Mouse (Mus musculus) lung, adult 2 months (tissue): ENCODE results near the gene Dnah3. TPM values are rescaled to one million over a fixed set of nuclear protein-coding genes. Genes with fewer than 3 reads are reported as not detected.

Experiments
- DNase-seq: peaks from one replicate; pipeline ENCODE4 v3.0.0; 2022
- H3K4me1 ChIP-seq: fragments of 200-500 bp; 2 replicates; pipeline ENCODE4 v1.6.1; 2011; ENCODE audit warnings: low read length; ENCODE audit not compliant: control insufficient read depth, insufficient read depth
- H3K4me3 ChIP-seq: fragments of 200-500 bp; replicated peaks from 2 replicates; pipeline ENCODE3; 2011; ENCODE audit warnings: low read depth, mild to moderate bottlenecking, control low read depth, low read length; ENCODE audit errors: extremely low read depth
- CTCF ChIP-seq: fragments of 200-500 bp; IDR thresholded peaks from 2 replicates; pipeline ENCODE4 v1.5.1; 2011; ENCODE audit warnings: mild to moderate bottlenecking, low read length, control low read depth; ENCODE audit not compliant: insufficient read depth
- POLR2A ChIP-seq: fragments of 200-500 bp; IDR thresholded peaks from 2 replicates; pipeline ENCODE4 v1.6.1; 2011; ENCODE audit warnings: low read depth, mild to moderate bottlenecking, control low read depth, low read length, borderline replicate concordance; ENCODE audit errors: extremely low read depth
- WGBS: fragments of 180-500 bp; shearing (Covaris S2); methylation state at CpG from one replicate; pipeline ENCODE4 v1.1.7; 2018; 5-methylcytosine and 5-hydroxymethylcytosine counted together
- polyA plus RNA-seq: library from polyadenylated mRNA; depleted of rRNA; stranded (reverse); fragments of >200 nt; gene quantifications from 2 replicates; pipeline ENCODE4 v1.2.3, GENCODE M21; 2012

Dnah3 gene
- polyA plus RNA-seq, 1 experiment: 7.6 TPM

DNA sequence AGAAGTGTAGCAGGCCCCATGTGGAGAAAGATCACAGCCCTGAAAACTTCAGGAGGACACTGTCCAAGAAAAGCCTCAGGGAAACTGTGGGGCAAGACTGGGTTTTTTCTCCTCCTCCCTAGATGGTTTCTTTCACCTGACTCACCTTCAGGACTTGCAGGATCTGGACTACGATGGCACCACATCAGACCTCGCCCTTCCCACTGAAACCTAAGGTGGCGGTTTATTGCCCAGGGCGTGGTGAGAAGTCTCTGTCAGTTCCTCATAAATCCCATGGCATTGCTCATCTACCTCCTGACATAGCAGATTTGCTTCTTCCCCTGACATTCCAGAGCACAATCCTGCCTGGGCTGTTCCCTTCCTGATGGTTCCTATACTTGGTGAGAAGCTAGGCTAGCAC lies 135.6 kb downstream of the Dnah3 start:
- no peak for DNase-seq
- no peak for TF ChIP-seq POLR2A
- no peak for TF ChIP-seq CTCF
- Histone ChIP-seq H3K4me1 (no peaks in the 10 kb centered on the region), H3K4me3 (no peak overlapping the region)
- 92% methylated on average over 4 of the region's 4 CpGs for WGBS

DNA sequence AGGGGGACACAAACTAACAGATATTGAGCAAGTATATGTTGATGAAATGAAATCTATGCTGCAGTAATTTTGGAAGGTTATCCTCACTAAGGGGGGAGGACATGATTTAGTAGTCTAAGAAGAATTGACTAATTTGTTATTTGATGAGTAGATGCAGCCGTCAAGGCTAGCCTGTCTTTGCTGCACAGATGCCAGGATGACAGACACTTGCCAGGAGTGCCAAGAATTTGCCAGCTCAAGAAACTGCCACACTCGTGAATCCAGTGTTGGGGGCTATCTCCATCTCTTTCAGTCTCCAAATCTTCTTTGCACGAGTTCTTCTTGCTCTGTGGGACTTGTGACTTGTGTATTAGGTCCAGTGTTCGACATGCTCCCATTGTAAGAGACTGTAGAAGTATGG lies 136.0 kb downstream of the Dnah3 start:
- no peak overlapping the region for H3K4me3 ChIP-seq
- 52% methylated on average over 4 of the region's 4 CpGs for WGBS
- DNase-seq: no peak
- TF ChIP-seq POLR2A (no peak), CTCF (no peak)
- H3K4me1 ChIP-seq: no peaks in the 10 kb centered on the region

DNA sequence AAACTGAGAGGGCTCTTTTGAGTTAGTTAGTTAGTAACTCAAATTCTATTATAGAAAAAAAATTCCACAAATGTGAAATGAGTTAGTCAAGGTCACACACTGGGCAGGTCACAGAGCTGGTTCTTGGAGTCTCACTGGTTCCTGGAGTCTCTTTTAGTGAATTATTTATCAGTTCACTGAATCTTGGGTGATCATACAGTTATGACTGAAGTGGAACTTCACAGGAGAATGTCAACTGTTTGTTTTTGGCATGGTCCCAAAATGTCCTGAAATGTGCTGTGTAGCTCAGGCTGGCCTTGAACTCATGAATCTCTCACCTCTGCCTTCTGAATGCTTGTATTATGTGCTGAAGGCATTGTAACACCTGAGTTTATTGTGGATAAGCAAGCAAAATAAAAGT lies 137.7 kb downstream of the Dnah3 start:
- Histone ChIP-seq H3K4me3 (no peak overlapping the region), H3K4me1 (no peaks in the 10 kb centered on the region)
- DNase-seq: no peak
- TF ChIP-seq POLR2A: no peak
- TF ChIP-seq CTCF: no peak

DNA sequence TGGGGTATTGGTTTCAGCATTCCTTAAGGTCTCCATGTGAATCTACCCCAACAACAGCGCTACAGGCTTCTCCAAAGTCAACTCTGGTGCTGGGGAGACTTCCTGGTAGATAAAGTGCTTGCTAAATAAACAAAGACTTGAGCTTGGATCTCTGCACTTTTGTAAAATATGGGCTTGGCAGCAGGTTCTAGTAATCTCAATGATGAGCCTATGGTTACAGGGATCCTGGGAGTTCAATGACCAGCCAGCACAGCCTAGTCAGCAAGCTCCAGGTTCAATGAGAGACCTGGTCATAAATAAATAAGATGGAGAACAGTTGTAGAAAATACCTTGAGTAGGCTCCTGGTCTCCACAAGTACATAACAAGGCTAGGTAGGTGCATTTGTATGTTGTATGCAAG lies 141.0 kb downstream of the Dnah3 start:
- DNase-seq: no peak
- H3K4me3 ChIP-seq: no peak overlapping the region
- WGBS: 60% methylated on average over 1 of the region's 1 CpGs

DNA sequence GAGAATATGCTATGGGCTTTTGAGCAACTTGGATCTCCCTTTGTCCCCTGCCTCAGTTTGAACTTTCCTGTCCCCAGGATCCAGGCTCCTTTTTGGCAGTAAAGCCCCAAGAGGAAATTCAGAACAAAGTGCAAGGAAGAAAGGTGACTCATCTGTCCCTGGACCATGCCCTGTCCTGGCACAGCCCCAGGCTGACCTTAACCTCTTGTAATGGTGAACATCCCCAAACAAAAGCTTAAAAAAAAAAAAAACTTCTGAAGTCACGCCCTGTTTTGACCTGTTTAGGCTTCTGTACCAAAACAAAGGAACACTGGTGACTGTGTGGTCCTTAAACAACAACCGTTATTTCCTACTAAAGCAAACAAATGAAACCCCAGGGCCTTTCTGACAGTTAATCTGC lies 153.5 kb downstream of the Dnah3 start:
- WGBS: 37% methylated on average over 2 of the region's 2 CpGs
- DNase-seq: no peak
- Histone ChIP-seq H3K4me3 (no peak overlapping the region), H3K4me1 (peaks cover 5% of the 10 kb centered on the region)
- TF ChIP-seq POLR2A: no peak

More for the DNA sequence above, 141.0 kb downstream of the Dnah3 start:
- no peak for TF ChIP-seq CTCF
- TF ChIP-seq POLR2A: no peak
- no peaks in the 10 kb centered on the region for H3K4me1 ChIP-seq

DNA sequence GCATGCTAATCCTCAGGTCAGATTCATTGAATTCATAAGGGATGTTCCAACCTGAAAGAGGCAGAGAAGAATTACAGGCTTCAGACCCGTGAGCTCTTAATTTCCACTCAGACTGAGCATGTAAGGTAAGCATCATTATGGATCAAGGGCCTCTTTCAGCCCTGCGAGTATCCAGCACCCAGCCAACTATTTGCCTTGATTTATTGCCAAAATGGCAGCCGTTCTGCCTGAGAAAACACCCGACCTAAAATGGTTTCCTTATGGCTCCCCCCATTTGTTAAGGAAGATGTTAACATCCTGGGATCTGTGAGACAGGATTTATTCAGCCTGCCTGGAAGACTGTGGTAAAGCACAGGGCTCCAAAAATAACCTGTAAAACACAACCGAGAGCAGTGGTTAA lies 158.0 kb downstream of the Dnah3 start:
- whole genome bisulfite sequencing: 59% methylated on average over 5 of the region's 5 CpGs
- Histone ChIP-seq H3K4me3 (no peak overlapping the region), H3K4me1 (peaks cover 5% of the 10 kb centered on the region)
- no peak for DNase-seq
- TF ChIP-seq CTCF (no peak), POLR2A (no peak)

DNA sequence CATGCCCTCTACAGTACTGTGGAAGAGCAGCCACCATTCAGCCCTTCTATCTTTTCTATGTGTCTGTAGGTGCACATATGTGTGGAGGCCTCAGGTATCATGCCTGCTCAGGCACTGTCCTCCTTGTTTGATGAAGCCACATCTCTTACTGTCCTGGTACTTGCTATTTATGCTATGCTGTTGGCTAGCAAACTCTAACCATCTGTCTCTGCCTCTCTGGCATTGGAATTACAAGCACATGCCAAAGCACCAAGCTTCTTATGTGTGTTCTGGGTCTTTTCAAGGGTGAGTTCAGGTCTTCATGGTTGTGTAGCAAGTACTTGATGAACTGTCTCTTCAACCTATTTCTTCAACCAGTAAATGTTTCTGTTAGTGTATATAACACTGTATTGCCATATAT lies 158.8 kb downstream of the Dnah3 start:
- peaks cover 4% of the 10 kb centered on the region for H3K4me1 ChIP-seq
- no peak for DNase-seq
- no peak overlapping the region for H3K4me3 ChIP-seq
- TF ChIP-seq POLR2A: no peak
- TF ChIP-seq CTCF: no peak

DNA sequence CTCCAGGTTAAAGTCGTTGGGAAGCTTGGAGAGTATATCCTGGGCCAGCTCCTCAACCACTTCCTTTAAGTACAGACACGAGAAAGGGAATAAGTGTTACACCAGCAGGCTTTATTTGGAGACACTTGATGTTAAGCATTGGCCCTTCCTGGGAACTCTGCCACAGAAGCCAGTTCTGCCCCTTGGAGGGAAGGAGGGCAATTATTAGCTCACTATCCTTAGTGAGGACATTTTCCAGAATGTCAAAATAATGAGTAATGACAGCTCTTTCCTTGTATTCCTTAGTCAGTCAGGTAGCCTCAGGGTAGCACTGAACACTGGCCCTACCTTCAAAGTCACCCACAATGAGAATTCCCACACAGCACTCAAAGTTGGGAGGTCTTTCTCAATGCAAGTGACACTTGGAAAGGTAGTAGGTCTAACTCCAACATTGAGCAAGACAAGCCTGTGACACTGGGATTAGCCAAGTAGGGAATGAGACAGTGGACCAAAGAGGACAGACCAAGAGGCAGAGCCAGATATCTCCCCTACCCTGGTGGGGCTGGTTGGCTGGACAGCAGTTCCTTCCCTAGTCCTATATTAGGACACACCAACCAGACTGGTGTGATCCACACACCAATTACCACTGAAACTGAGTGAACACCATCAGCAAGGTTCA lies 166.2 kb downstream of the Dnah3 start:
- TF ChIP-seq CTCF (no peak), POLR2A (no peak)
- no peak for DNase-seq
- H3K4me3 ChIP-seq: no peak overlapping the region
- 31% methylated on average over 2 of the region's 2 CpGs for WGBS
- H3K4me1 ChIP-seq: no peaks in the 10 kb centered on the region

DNA sequence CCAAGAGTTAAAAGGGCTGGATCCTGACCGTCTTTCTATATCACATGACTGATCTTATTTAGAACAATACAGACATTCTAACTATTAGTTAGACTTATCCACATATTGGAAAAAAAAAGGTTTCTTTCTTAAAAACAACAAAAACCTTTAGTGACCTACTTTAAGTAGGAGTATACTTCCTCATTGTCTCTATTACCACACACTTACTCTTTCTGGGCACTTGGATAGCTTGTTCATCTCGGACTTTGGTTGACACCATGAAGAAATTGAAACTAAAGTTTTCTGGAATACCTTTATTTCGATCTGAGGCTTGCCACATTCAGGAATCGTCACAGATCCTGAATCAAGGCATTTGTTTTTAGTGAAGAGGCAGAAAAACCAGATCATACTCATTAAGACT lies 174.0 kb downstream of the Dnah3 start:
- DNase-seq: no peak
- Histone ChIP-seq H3K4me1 (no peaks in the 10 kb centered on the region), H3K4me3 (no peak overlapping the region)
- 68% methylated on average over 4 of the region's 4 CpGs for WGBS
- TF ChIP-seq CTCF (no peak), POLR2A (no peak)

DNA sequence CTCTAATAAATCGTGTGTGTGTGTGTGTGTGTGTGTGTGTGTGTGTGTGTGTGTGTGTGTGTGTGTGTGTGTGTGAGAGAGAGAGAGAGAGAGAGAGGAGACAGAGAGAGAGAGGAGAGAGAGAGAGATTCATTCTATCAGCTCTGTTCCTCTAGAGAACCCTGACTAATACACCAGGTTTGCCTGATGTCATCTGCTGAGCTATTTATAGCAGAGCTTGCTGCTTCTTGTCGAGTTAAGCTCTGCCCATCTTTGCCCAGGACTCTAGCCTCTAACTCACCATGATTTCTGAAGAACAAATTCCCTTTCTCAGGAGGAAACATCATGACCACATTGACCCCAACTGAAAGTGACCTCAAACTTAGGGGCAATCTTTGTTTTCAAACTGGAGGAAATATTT lies 174.6 kb downstream of the Dnah3 start:
- TF ChIP-seq CTCF: no peak
- TF ChIP-seq POLR2A: no peak
- Histone ChIP-seq H3K4me3 (no peak overlapping the region), H3K4me1 (no peaks in the 10 kb centered on the region)
- no peak for DNase-seq
- WGBS: 28% methylated on average over 2 of the region's 2 CpGs

DNA sequence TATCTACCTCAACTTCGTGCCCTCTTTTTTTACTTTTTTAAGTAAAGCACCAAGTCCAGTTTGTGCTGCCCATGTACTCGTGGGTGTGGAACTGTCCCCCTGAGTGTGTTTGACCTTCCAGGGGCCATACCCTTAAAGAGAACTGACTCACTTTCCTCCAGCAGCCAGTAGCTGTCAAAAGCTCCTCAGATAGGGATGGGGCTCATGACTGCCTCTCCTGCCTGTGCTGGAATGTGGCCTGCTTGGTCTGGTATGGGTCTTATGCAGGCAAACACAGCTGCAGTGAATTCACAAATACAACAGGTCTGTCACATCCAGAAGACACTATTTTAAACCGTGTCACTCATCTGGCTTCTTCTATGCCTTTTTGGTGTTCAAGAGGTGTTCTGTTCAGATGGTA lies 183.4 kb downstream of the Dnah3 start:
- Histone ChIP-seq H3K4me3 (no peak overlapping the region), H3K4me1 (no peaks in the 10 kb centered on the region)
- no peak for DNase-seq
- TF ChIP-seq POLR2A (no peak), CTCF (no peak)
- WGBS: 71% methylated on average over 3 of the region's 3 CpGs
